Mouse (Mus musculus) cerebellum, adult 2 months (tissue): ENCODE data around the gene Dmbt1.
"Not testable (repeated sequence)": the region's sequence is repeated elsewhere in the genome, so short reads cannot be mapped to it uniquely, and the experiment has no call there.

Experiments used
- CTCF ChIP-seq: fragments of 200-500 bp; IDR thresholded peaks from 2 replicates; pipeline ENCODE4 v1.5.1; 2011; ENCODE audit warnings: low read depth, mild to moderate bottlenecking, control low read depth, low read length, moderate library complexity, borderline replicate concordance; ENCODE audit not compliant: insufficient read depth
- POLR2A ChIP-seq: fragments of 200-500 bp; IDR thresholded peaks from 2 replicates; pipeline ENCODE4 v1.6.1; 2011; ENCODE audit warnings: low read length, control low read depth, borderline replicate concordance; ENCODE audit not compliant: insufficient read depth

GRCm38 (mm10) chr7:131082403-131082802, 50.5 kb downstream of the Dmbt1 start:
- not testable (repeated sequence) for TF ChIP-seq CTCF, POLR2A
